Mouse (Mus musculus) embryo, embryonic 9.5 days (tissue): ENCODE measurements around the gene Vmn1r25.
"Not testable (repeated sequence)": the region's sequence is repeated elsewhere in the genome, so short reads cannot be mapped to it uniquely, and the experiment has no call there.

Experiments used
- DNase-seq: peaks from one replicate; pipeline ENCODE4 v3.0.0-alpha.2; 2017; ENCODE audit errors: extremely low spot score

Gene Vmn1r25

DNA sequence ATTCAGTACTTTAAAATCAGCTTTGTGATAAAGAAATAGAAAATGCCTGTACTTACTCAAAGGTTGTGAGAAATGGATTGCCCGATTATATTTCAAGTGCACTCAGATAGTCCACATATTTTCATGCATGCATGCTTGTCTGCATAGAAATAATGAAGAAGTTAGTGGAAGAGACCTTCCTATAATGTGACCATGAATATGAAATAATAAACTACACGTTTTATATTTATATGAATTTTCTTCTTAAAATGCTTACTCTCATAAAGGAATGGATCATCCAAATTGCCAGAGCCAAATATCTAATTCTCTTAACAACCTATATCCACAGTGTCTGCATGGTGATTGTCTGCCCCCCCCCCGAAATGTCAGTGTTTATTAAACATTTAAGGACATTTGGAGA is at the start of gene Vmn1r25:
Gene Vmn1r25 (minus strand): TSS at position 101 of the 400 bp plus-strand sequence.
- no peak for DNase-seq

- DNase-seq, result not testable (repeated sequence)
Measured at GRCm38 (mm10) chr6:58017478-58017877, 36.9 kb upstream of the Vmn1r25 start.

DNA sequence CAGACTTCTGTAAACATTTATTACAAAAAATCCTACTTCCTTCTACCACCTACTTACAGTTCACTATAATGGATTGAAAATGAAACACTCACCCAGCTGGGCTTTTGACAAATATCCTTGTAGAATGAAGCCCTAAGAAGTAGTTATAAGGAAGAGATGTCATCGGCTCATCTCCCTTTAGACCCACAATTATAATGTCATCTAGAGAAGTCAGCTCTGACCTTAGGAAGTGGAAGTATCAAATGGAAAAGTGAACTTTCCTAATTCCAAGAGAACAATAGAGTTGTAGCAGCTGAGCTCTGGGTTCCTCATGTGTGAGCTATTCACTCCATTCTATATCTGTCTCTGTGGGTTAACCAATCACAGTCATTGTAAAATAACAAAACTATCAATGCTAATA is 34.4 kb upstream of the Vmn1r25 start, which contains the start of gene Vmn1r26:
Gene Vmn1r26 (minus strand): TSS at position 101 of the 400 bp plus-strand sequence.
- DNase-seq, result no peak

GRCm38 (mm10) chr6:57961403-57961802 is 19.2 kb downstream of the Vmn1r25 start, which contains the start of gene Vmn1r24:
Gene Vmn1r24, minus strand, starts transcription at chr6:57961503.
- DNase-seq, result not testable (repeated sequence)
